Mouse (Mus musculus) heart, postnatal 0 days (tissue): Measurements from ENCODE around the gene Zfp867.

ENCODE experiments used
- CTCF ChIP-seq: IDR thresholded peaks from 2 replicates; pipeline ENCODE4 v1.5.1; 2016; ENCODE audit warnings: antibody characterized with exemption, control low read depth, low read depth
- EP300 ChIP-seq: IDR thresholded peaks from 2 replicates; pipeline ENCODE4 v1.6.1; 2016; ENCODE audit warnings: antibody characterized with exemption, low read depth

DNA sequence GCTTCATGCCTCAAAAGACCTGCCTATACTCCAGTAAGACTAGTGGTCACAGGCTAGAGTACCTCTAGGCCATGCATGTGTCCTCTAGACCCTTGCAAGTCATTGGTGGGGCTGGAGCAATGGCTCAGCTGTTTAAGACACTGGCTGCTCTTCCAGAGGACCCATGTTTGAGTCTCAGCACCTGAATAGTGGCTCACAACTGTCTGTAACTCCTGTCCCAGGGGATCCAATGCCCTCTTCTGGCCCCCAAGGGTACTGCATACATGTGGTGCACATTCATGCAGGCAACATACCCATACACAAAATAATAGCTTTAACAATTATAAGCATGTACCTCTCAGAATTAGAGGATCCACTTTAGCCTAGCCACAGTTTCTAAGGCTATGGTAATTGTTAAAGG lies 29.2 kb downstream of the Zfp867 start:
- TF ChIP-seq CTCF (no peak), EP300 (no peak)
